Mouse (Mus musculus): ENCODE measurements around the gene Eif4g3.

The Eif4g3 gene

GRCm38 (mm10) chr4:138219331-138219730 is 226.5 kb downstream of the Eif4g3 start:
- peak; percentile 24 for DNase-seq (ENCODE audit: low spot score)

- no peak for DNase-seq (ENCODE audit: low spot score)
These were observed 227.9 kb downstream of the Eif4g3 start for GRCm38 (mm10) chr4:138220761-138221160.

- DNase-seq (ENCODE audit: low spot score) = no peak
These were observed 228.6 kb downstream of the Eif4g3 start for GRCm38 (mm10) chr4:138221406-138221805.

GRCm38 (mm10) chr4:138222396-138222795 is 229.6 kb downstream of the Eif4g3 start:
- no peak for DNase-seq (ENCODE audit: low spot score)

GRCm38 (mm10) chr4:138223623-138224022 is 230.8 kb downstream of the Eif4g3 start:
- DNase-seq (ENCODE audit: low spot score) = no peak

GRCm38 (mm10) chr4:138246756-138247665 is 254.2 kb downstream of the Eif4g3 start:
- DNase-seq (ENCODE audit: low spot score) = no peak

- DNase-seq (ENCODE audit: low spot score) = peak; percentile 58
These were observed 257.5 kb downstream of the Eif4g3 start, which contains the start of the genes Sh2d5 and Kif17 for GRCm38 (mm10) chr4:138250088-138250960. Sh2d5 (plus strand) TSS chr4:138250403. Kif17 (plus strand) TSS chr4:138250435.

- DNase-seq (ENCODE audit: low spot score) = no peak
These were observed 259.0 kb downstream of the Eif4g3 start for GRCm38 (mm10) chr4:138251819-138252218.

- DNase-seq (ENCODE audit: low spot score) = no peak
These were observed 259.4 kb downstream of the Eif4g3 start for GRCm38 (mm10) chr4:138252231-138252630.

GRCm38 (mm10) chr4:138257116-138257687 is 264.4 kb downstream of the Eif4g3 start:
- DNase-seq (ENCODE audit: low spot score) = no peak
